Mouse (Mus musculus): ENCODE results near the gene Rc3h1.

DNA sequence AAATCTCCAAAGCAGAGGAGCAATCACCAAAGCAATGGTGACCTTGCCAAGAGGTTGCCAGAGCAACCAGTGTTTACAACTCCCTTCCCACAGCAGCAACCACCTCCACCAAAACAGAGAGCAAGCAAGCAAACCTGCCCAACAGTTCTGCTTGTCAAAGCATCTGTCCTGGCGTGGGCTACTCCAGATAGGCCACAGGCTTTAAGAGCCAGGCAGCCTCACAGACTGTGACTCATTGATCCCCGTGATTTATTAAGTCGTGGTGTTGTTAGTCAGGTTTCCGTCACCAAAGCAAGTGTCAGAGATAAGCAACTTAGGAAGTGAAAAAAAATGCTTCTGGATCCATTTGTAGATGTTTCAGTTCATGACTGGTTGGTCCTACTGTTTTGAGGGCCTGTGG, 27.7 kb upstream of the Rc3h1 start:
- TF ChIP-seq CTCF (IDR thresholded peaks at IDR 0.05; ENCODE audit: extremely low read depth, insufficient read length, insufficient replicate concordance, low read depth, low read length) (no peak), POLR2A (IDR thresholded peaks at IDR 0.05; ENCODE audit: low read depth, low read length) (no peak)
